Mouse (Mus musculus) intestine, postnatal 0 days (tissue): ENCODE data around the gene Gm14403. TPM values are rescaled to one million over a fixed set of nuclear protein-coding genes. Genes with fewer than 3 reads are reported as not detected.
"Not testable (repeated sequence)": the region's sequence is repeated elsewhere in the genome, so short reads cannot be mapped to it uniquely, and the experiment has no call there.

ENCODE experiments used
- ATAC-seq: fragments of 200-750 bp; cut with Nextera tagmentation; 2 replicates; pipeline ENCODE4 v1.8.0; 2017; ENCODE audit warnings: mild to moderate bottlenecking, moderate TSS enrichment, moderate library complexity
- H3K27ac ChIP-seq: fragments of 300-500 bp; sonication (generic); 2 replicates; pipeline ENCODE4 v1.5.1; 2014; ENCODE audit warnings: mild to moderate bottlenecking, low read depth, low read length, moderate library complexity
- H3K27me3 ChIP-seq: fragments of 300-500 bp; sonication (generic); replicated peaks from 2 replicates; pipeline ENCODE4 v1.6.1; 2014; ENCODE audit warnings: low read length, mixed read lengths; ENCODE audit not compliant: control insufficient read depth, insufficient read depth
- H3K36me3 ChIP-seq: fragments of 300-500 bp; sonication (generic); 2 replicates; pipeline ENCODE4 v1.6.1; 2014; ENCODE audit warnings: mild to moderate bottlenecking, moderate library complexity; ENCODE audit not compliant: control insufficient read depth, insufficient read depth
- H3K4me1 ChIP-seq: fragments of 300-500 bp; sonication (generic); replicated peaks from 2 replicates; pipeline ENCODE4 v1.6.1; 2014; ENCODE audit warnings: antibody characterized with exemption, low read length, mixed read lengths; ENCODE audit not compliant: control insufficient read depth, insufficient read depth
- H3K4me2 ChIP-seq: fragments of 300-500 bp; sonication (generic); replicated peaks from 2 replicates; pipeline ENCODE4 v1.6.1; 2014; ENCODE audit warnings: low read depth, mild to moderate bottlenecking, moderate library complexity
- H3K4me3 ChIP-seq: fragments of 300-500 bp; sonication (generic); 2 replicates; pipeline ENCODE4 v1.5.1; 2014; ENCODE audit warnings: low read depth, low read length
- H3K9ac ChIP-seq: fragments of 300-500 bp; sonication (generic); 2 replicates; pipeline ENCODE4 v1.6.1; 2014; ENCODE audit warnings: mild to moderate bottlenecking, low read depth, low read length
- H3K9me3 ChIP-seq: fragments of 300-500 bp; sonication (generic); 2 replicates; pipeline ENCODE4 v1.6.1; 2016; ENCODE audit warnings: mixed run types; ENCODE audit not compliant: control insufficient read depth
- WGBS: fragments of 180-500 bp; shearing (Covaris S2); extraction: QIAGEN DNeasy Blood & Tissue Kit; methylation state at CpG from one replicate; pipeline ENCODE4 v1.1.7; 2014; 5-methylcytosine and 5-hydroxymethylcytosine counted together
- polyA plus RNA-seq: library from polyadenylated mRNA; unstranded; fragments of >200 nt; fragmentation: Nextera tagmentation; extraction: Ambion mirVana; gene quantifications from 2 replicates; pipeline ENCODE4 v1.2.1, GENCODE M21; 2015

The Gm14403 gene
- polyA plus RNA-seq, result 1.3 and 1.4 TPM in 2 replicates

- H3K9me3 ChIP-seq, H3K4me1 ChIP-seq, H3K27ac ChIP-seq, H3K27me3 ChIP-seq, ATAC-seq, H3K9ac ChIP-seq, H3K36me3 ChIP-seq: not testable (repeated sequence)
- WGBS, result 8% methylated on average over 7 of the region's 7 CpGs
- H3K4me2 ChIP-seq, result peak within 1 kb of the TSS; percentile 61
- peak within 1 kb of the TSS; percentile 31 for H3K4me3 ChIP-seq
Measured at GRCm38 (mm10) chr2:177498067-177498466, at the start of gene Gm14403. Gm14403 (plus strand) TSS chr2:177498215.

- Histone ChIP-seq H3K4me2 (peak within 1 kb of the TSS; percentile 60), H3K4me3 (peak within 1 kb of the TSS; percentile 35)
- not testable (repeated sequence) for H3K27ac ChIP-seq, H3K36me3 ChIP-seq, H3K9me3 ChIP-seq, H3K4me1 ChIP-seq, H3K27me3 ChIP-seq, ATAC-seq, H3K9ac ChIP-seq
- 10% methylated on average over 6 of the region's 9 CpGs for WGBS
Measured at GRCm38 (mm10) chr2:177464676-177465075, 33.3 kb upstream of the Gm14403 start, which contains the start of gene Zfp970. Zfp970 (plus strand) TSS chr2:177464733.

GRCm38 (mm10) chr2:177468222-177468621 is 29.8 kb upstream of the Gm14403 start:
- H3K27me3 ChIP-seq, H3K4me1 ChIP-seq, H3K4me3 ChIP-seq, ATAC-seq, H3K9me3 ChIP-seq, H3K36me3 ChIP-seq, H3K9ac ChIP-seq, H3K4me2 ChIP-seq, H3K27ac ChIP-seq: not testable (repeated sequence)

GRCm38 (mm10) chr2:177472261-177472660 is 25.8 kb upstream of the Gm14403 start:
- H3K36me3 ChIP-seq, H3K4me1 ChIP-seq, ATAC-seq, H3K4me3 ChIP-seq, H3K27me3 ChIP-seq, H3K4me2 ChIP-seq, H3K9ac ChIP-seq, H3K27ac ChIP-seq, H3K9me3 ChIP-seq: not testable (repeated sequence)
- 82% methylated on average over 5 of the region's 10 CpGs for WGBS

GRCm38 (mm10) chr2:177481971-177482370 is 16.0 kb upstream of the Gm14403 start:
- ATAC-seq, H3K4me3 ChIP-seq: not testable (repeated sequence)

GRCm38 (mm10) chr2:177483238-177483948 is 14.6 kb upstream of the Gm14403 start:
- H3K9ac ChIP-seq, H3K4me1 ChIP-seq, H3K27me3 ChIP-seq, H3K4me2 ChIP-seq, H3K27ac ChIP-seq, H3K36me3 ChIP-seq, H3K4me3 ChIP-seq, ATAC-seq, H3K9me3 ChIP-seq: not testable (repeated sequence)
- WGBS, result 90% methylated on average over 11 of the region's 11 CpGs

More at GRCm38 (mm10) chr2:177481971-177482370, 16.0 kb upstream of the Gm14403 start:
- H3K36me3 ChIP-seq, H3K9me3 ChIP-seq, H3K4me1 ChIP-seq, H3K27me3 ChIP-seq, H3K9ac ChIP-seq, H3K27ac ChIP-seq, H3K4me2 ChIP-seq: not testable (repeated sequence)
- WGBS, result 71% methylated on average over 1 of the region's 1 CpGs

- not testable (repeated sequence) for H3K4me2 ChIP-seq, ATAC-seq, H3K27ac ChIP-seq
Measured at GRCm38 (mm10) chr2:177499182-177499581, 1.2 kb downstream of the Gm14403 start.

GRCm38 (mm10) chr2:177505211-177505719 is 7.2 kb downstream of the Gm14403 start:
- not testable (repeated sequence) for H3K9ac ChIP-seq, H3K27ac ChIP-seq, H3K36me3 ChIP-seq, H3K4me2 ChIP-seq, H3K27me3 ChIP-seq, H3K4me3 ChIP-seq, H3K9me3 ChIP-seq, ATAC-seq, H3K4me1 ChIP-seq
- WGBS, result 81% methylated on average over 1 of the region's 1 CpGs

More at GRCm38 (mm10) chr2:177499182-177499581, 1.2 kb downstream of the Gm14403 start:
- 53% methylated on average over 1 of the region's 1 CpGs for WGBS
- not testable (repeated sequence) for H3K9me3 ChIP-seq, H3K36me3 ChIP-seq, H3K9ac ChIP-seq, H3K4me1 ChIP-seq, H3K27me3 ChIP-seq, H3K4me3 ChIP-seq

- H3K27me3 ChIP-seq, ATAC-seq: not testable (repeated sequence)
- WGBS, result 65% methylated on average over 4 of the region's 4 CpGs
Measured at GRCm38 (mm10) chr2:177511381-177511780, 13.4 kb downstream of the Gm14403 start.

More at GRCm38 (mm10) chr2:177511381-177511780, 13.4 kb downstream of the Gm14403 start:
- H3K9ac ChIP-seq, H3K27ac ChIP-seq, H3K4me1 ChIP-seq, H3K4me3 ChIP-seq, H3K36me3 ChIP-seq, H3K9me3 ChIP-seq, H3K4me2 ChIP-seq: not testable (repeated sequence)
